Mouse (Mus musculus): Measurements from ENCODE around the gene Snrnp70. TPM values are rescaled to one million over a fixed set of nuclear protein-coding genes. Genes with fewer than 3 reads are reported as not detected.
"Not testable (repeated sequence)": the region's sequence is repeated elsewhere in the genome, so short reads cannot be mapped to it uniquely, and the experiment has no call there.

Gene Snrnp70
- polyA plus RNA-seq, 1 experiment = 643 TPM

- no peak for DNase-seq (ENCODE audit: low read depth)
- TF ChIP-seq CTCF (IDR thresholded peaks at IDR 0.05; ENCODE audit: borderline replicate concordance, extremely low read depth, insufficient read depth, insufficient read length) = no peak
- no peak for TF ChIP-seq POLR2A (IDR thresholded peaks at IDR 0.05; ENCODE audit: borderline replicate concordance, extremely low read depth, insufficient read depth, insufficient read length, poor library complexity, severe bottlenecking)
Observed at GRCm38 (mm10) chr7:45408351-45408750, 12.8 kb upstream of the Snrnp70 start.

GRCm38 (mm10) chr7:45407836-45408235 is 12.3 kb upstream of the Snrnp70 start:
- DNase-seq (ENCODE audit: low read depth) = no peak
- TF ChIP-seq POLR2A (IDR thresholded peaks at IDR 0.05; ENCODE audit: borderline replicate concordance, extremely low read depth, insufficient read depth, insufficient read length, poor library complexity, severe bottlenecking) (no peak), CTCF (IDR thresholded peaks at IDR 0.05; ENCODE audit: borderline replicate concordance, extremely low read depth, insufficient read depth, insufficient read length) (no peak)

- no peak for DNase-seq (ENCODE audit: low read depth)
Observed at GRCm38 (mm10) chr7:45406157-45407156, 10.9 kb upstream of the Snrnp70 start.

GRCm38 (mm10) chr7:45405091-45406075 is 9.8 kb upstream of the Snrnp70 start, which contains the start of gene Kcna7:
TSS of gene Kcna7 (plus strand) at chr7:45405653.
- peak; percentile 93 for TF ChIP-seq CTCF (IDR thresholded peaks at IDR 0.05; ENCODE audit: borderline replicate concordance, extremely low read depth, insufficient read depth, insufficient read length)
- no peak for TF ChIP-seq POLR2A (IDR thresholded peaks at IDR 0.05; ENCODE audit: borderline replicate concordance, extremely low read depth, insufficient read depth, insufficient read length, poor library complexity, severe bottlenecking)
- DNase-seq (ENCODE audit: low read depth) = peak; percentile 26

More at GRCm38 (mm10) chr7:45406157-45407156, 10.9 kb upstream of the Snrnp70 start:
- TF ChIP-seq POLR2A (IDR thresholded peaks at IDR 0.05; ENCODE audit: borderline replicate concordance, extremely low read depth, insufficient read depth, insufficient read length, poor library complexity, severe bottlenecking) = no peak
- TF ChIP-seq CTCF (IDR thresholded peaks at IDR 0.05; ENCODE audit: borderline replicate concordance, extremely low read depth, insufficient read depth, insufficient read length) = no peak

- peak; percentile 56; the same call in 1 of the 2 replicates for TF ChIP-seq CTCF (IDR thresholded peaks at IDR 0.05; ENCODE audit: borderline replicate concordance, extremely low read depth, insufficient read depth, insufficient read length)
- TF ChIP-seq POLR2A (IDR thresholded peaks at IDR 0.05; ENCODE audit: borderline replicate concordance, extremely low read depth, insufficient read depth, insufficient read length, poor library complexity, severe bottlenecking) = no peak
- DNase-seq (ENCODE audit: low read depth) = peak; percentile 69
Observed at GRCm38 (mm10) chr7:45403532-45404261, 8.2 kb upstream of the Snrnp70 start.

GRCm38 (mm10) chr7:45401521-45402085 is 6.1 kb upstream of the Snrnp70 start:
- DNase-seq (ENCODE audit: low read depth) = no peak
- no peak for TF ChIP-seq POLR2A (IDR thresholded peaks at IDR 0.05; ENCODE audit: borderline replicate concordance, extremely low read depth, insufficient read depth, insufficient read length, poor library complexity, severe bottlenecking)
- TF ChIP-seq CTCF (IDR thresholded peaks at IDR 0.05; ENCODE audit: borderline replicate concordance, extremely low read depth, insufficient read depth, insufficient read length) = no peak

- TF ChIP-seq CTCF (IDR thresholded peaks at IDR 0.05; ENCODE audit: borderline replicate concordance, extremely low read depth, insufficient read depth, insufficient read length) (no peak), POLR2A (IDR thresholded peaks at IDR 0.05; ENCODE audit: borderline replicate concordance, extremely low read depth, insufficient read depth, insufficient read length, poor library complexity, severe bottlenecking) (no peak)
- no peak for DNase-seq (ENCODE audit: low read depth)
Observed at GRCm38 (mm10) chr7:45396787-45397186, 1.2 kb upstream of the Snrnp70 start.

GRCm38 (mm10) chr7:45396337-45396775 is 814 bp upstream of the Snrnp70 start:
- DNase-seq (ENCODE audit: low read depth) = not testable (repeated sequence)

- TF ChIP-seq CTCF (IDR thresholded peaks at IDR 0.05; ENCODE audit: borderline replicate concordance, extremely low read depth, insufficient read depth, insufficient read length) (no peak), POLR2A (IDR thresholded peaks at IDR 0.05; ENCODE audit: borderline replicate concordance, extremely low read depth, insufficient read depth, insufficient read length, poor library complexity, severe bottlenecking) (no peak)
- peak; percentile 94 for DNase-seq (ENCODE audit: low read depth)
Observed at GRCm38 (mm10) chr7:45395129-45395541, 407 bp downstream of the Snrnp70 start.

GRCm38 (mm10) chr7:45386077-45386476 is 9.5 kb downstream of the Snrnp70 start:
- no peak for DNase-seq (ENCODE audit: low read depth)
- TF ChIP-seq POLR2A (IDR thresholded peaks at IDR 0.05; ENCODE audit: borderline replicate concordance, extremely low read depth, insufficient read depth, insufficient read length, poor library complexity, severe bottlenecking) (no peak), CTCF (IDR thresholded peaks at IDR 0.05; ENCODE audit: borderline replicate concordance, extremely low read depth, insufficient read depth, insufficient read length) (peak; percentile 25; the same call in 1 of the 2 replicates)
